Mouse (Mus musculus): ENCODE data around the gene Ryr2.

DNA sequence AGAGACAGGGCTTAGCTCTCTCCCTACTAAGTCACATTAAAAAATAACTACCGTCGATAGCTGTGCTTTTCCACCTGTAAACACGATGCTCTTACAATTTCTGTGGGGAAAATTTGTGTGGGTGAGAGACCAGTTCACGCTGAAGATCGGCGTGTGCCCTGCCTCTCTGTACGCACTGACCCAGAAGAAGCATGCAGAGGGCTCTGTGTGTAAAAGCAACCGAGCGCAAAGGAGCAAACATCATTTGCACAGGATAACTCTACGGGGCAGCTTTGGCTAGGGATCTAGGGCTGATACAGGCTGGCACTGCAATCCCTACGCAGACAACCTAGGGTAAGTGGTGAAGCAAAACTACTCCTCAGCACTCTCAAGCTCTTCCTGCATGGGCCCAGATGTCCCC is 47.2 kb upstream of the Ryr2 start:
- TF ChIP-seq MAFK (IDR thresholded peaks at IDR 0.05; ENCODE audit: insufficient read depth, low read depth, low read length) (no peak), ZC3H11A (IDR thresholded peaks at IDR 0.05; ENCODE audit: borderline replicate concordance, low read depth, low read length) (no peak), HCFC1 (IDR thresholded peaks at IDR 0.05; ENCODE audit: borderline replicate concordance, insufficient read depth, low read length) (no peak), ZNF384 (IDR thresholded peaks at IDR 0.05; ENCODE audit: low read depth, low read length) (no peak)
